Mouse (Mus musculus) stomach, postnatal 0 days (tissue): ENCODE measurements around the gene Hdgfl3.

Experiments used
- CTCF ChIP-seq: IDR thresholded peaks from 2 replicates; pipeline ENCODE4 v1.5.1; 2016; ENCODE audit warnings: antibody characterized with exemption, low read depth, mild to moderate bottlenecking, moderate library complexity
- EP300 ChIP-seq: optimal IDR thresholded peaks from 2 replicates; pipeline ENCODE3; 2016; ENCODE audit warnings: antibody characterized with exemption

DNA sequence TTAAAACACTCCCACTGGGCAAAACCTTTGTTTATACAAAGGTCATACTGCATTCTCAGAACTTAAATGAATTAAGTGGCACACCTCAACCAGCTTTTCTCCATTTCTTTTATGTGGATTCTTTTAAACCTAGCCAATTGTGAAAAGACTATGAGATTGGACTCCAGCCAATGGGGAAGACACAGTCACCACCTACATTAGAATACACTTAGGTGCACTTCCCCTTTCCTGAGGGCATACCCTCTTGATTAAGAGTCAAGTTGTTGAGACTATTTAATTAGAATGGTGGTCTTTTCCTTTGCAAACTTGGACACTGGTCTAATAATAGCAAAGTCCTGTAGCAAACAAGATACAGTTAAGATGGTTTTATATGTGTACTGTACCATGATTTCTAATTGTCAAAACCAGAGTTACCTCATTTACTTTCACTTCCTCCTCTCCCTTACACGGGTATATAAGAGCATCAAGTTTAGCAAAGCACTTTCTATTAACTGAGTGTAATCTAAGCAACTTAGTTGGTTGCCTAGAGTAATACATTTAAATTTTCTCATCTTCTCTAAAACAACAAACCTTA lies 12.8 kb downstream of the Hdgfl3 start:
- TF ChIP-seq CTCF (no peak), EP300 (no peak)
